Mouse (Mus musculus): ENCODE results near the gene Cldnd2. TPM values are rescaled to one million over a fixed set of nuclear protein-coding genes. Genes with fewer than 3 reads are reported as not detected.

Cldnd2 gene
- polyA plus RNA-seq, 1 experiment from 2014 or later: not detected

- no peaks in the 10 kb centered on the region for H3K4me1 ChIP-seq
- H3K4me3 ChIP-seq: no peak overlapping the region
- no peaks in the 10 kb centered on the region for H3K9me3 ChIP-seq (replicated peaks)
- no peak overlapping the region for H3K27ac ChIP-seq (replicated peaks)
- 79% methylated on average over 8 of the region's 8 CpGs for WGBS
- peaks cover 3% of the 10 kb centered on the region; the same call in 1 of the 2 replicates for H3K36me3 ChIP-seq
- DNase-seq (ENCODE audit: low spot score): no peak
- H3K27me3 ChIP-seq (ENCODE audit: low read depth, poor library complexity, severe bottlenecking): peaks cover 18% of the 10 kb centered on the region
These were observed 41.6 kb downstream of the Cldnd2 start for GRCm38 (mm10) chr7:43482090-43482716.

GRCm38 (mm10) chr7:43483236-43483635 is 42.7 kb downstream of the Cldnd2 start:
- DNase-seq (ENCODE audit: low spot score): no peak
- WGBS: 29% methylated on average over 10 of the region's 10 CpGs

GRCm38 (mm10) chr7:43488646-43489045 is 48.1 kb downstream of the Cldnd2 start:
- Histone ChIP-seq H3K4me3 (peak overlapping the region; percentile 79), H3K27ac (replicated peaks) (0 out of 2 replicates have a peak overlapping the region, but pooled peaks have one; percentile 17), H3K9me3 (replicated peaks) (no peaks in the 10 kb centered on the region), H3K27me3 (ENCODE audit: low read depth, poor library complexity, severe bottlenecking) (peaks cover 14% of the 10 kb centered on the region), H3K4me1 (peaks cover 28% of the 10 kb centered on the region), H3K36me3 (no peaks in the 10 kb centered on the region)
- no peak for DNase-seq (ENCODE audit: low spot score)
- WGBS: 50% methylated on average over 5 of the region's 5 CpGs

More at GRCm38 (mm10) chr7:43483236-43483635, 42.7 kb downstream of the Cldnd2 start:
- Histone ChIP-seq H3K4me3 (no peak overlapping the region), H3K4me1 (peaks cover 2% of the 10 kb centered on the region), H3K27me3 (ENCODE audit: low read depth, poor library complexity, severe bottlenecking) (peaks cover 8% of the 10 kb centered on the region), H3K9me3 (replicated peaks) (no peaks in the 10 kb centered on the region), H3K27ac (replicated peaks) (no peak overlapping the region), H3K36me3 (peaks cover 3% of the 10 kb centered on the region; the same call in 1 of the 2 replicates)

- Histone ChIP-seq H3K4me1 (peaks cover 28% of the 10 kb centered on the region), H3K9me3 (replicated peaks) (no peaks in the 10 kb centered on the region), H3K36me3 (no peaks in the 10 kb centered on the region), H3K27ac (replicated peaks) (peak within 1 kb of the TSS; percentile 93), H3K4me3 (peak within 1 kb of the TSS; percentile 79), H3K27me3 (ENCODE audit: low read depth, poor library complexity, severe bottlenecking) (peaks cover 15% of the 10 kb centered on the region)
- WGBS: 2% methylated on average over 19 of the region's 41 CpGs
- peak; percentile 44 for DNase-seq (ENCODE audit: low spot score)
These were observed 49.1 kb downstream of the Cldnd2 start, which contains the start of gene Iglon5 for GRCm38 (mm10) chr7:43489631-43490125. Gene Iglon5, minus strand, starts transcription at chr7:43490075.

- peaks cover 21% of the 10 kb centered on the region for H3K27me3 ChIP-seq (ENCODE audit: low read depth, poor library complexity, severe bottlenecking)
- no peaks in the 10 kb centered on the region for H3K9me3 ChIP-seq (replicated peaks)
- DNase-seq (ENCODE audit: low spot score): peak; percentile 87
- peaks cover 29% of the 10 kb centered on the region for H3K4me1 ChIP-seq
- H3K36me3 ChIP-seq: no peaks in the 10 kb centered on the region
- H3K4me3 ChIP-seq: peak overlapping the region; percentile 79
- under 1% methylated on average over 13 of the region's 13 CpGs for WGBS
- H3K27ac ChIP-seq (replicated peaks): peak overlapping the region; percentile 93
These were observed 49.6 kb downstream of the Cldnd2 start for GRCm38 (mm10) chr7:43490182-43490584.

GRCm38 (mm10) chr7:43490861-43491260 is 50.3 kb downstream of the Cldnd2 start:
- Histone ChIP-seq H3K27ac (replicated peaks) (peak overlapping the region; percentile 93; the same call in 1 of the 2 replicates), H3K4me3 (peak overlapping the region; percentile 79), H3K9me3 (replicated peaks) (no peaks in the 10 kb centered on the region), H3K4me1 (peaks cover 33% of the 10 kb centered on the region), H3K36me3 (no peaks in the 10 kb centered on the region), H3K27me3 (ENCODE audit: low read depth, poor library complexity, severe bottlenecking) (peaks cover 21% of the 10 kb centered on the region)
- 67% methylated on average over 9 of the region's 9 CpGs for WGBS
- no peak for DNase-seq (ENCODE audit: low spot score)

Small RNA genes within 50 kb of the gene (microRNA-seq; reads per million reads assigned to microRNA genes)
- gene Mir7051: 1.5 reads per million

Other genes starting within 250 kb of the Cldnd2 start
- 10.5 and 11.2 TPM in 2 replicates for gene Zfp715, start 127.5 kb upstream of the Cldnd2 start, polyA plus RNA-seq (2016; fragmentation: Nextera tagmentation; extraction: Ambion mirVana)
- gene Siglecf, start 89.4 kb upstream of the Cldnd2 start, polyA plus RNA-seq (2016; fragmentation: Nextera tagmentation; extraction: Ambion mirVana): 0.09 and 0.29 TPM in 2 replicates
- 0.07 and 0.09 TPM in 2 replicates for gene Siglecg, start 32.6 kb upstream of the Cldnd2 start, polyA plus RNA-seq (2016; fragmentation: Nextera tagmentation; extraction: Ambion mirVana)
- 0.14 and 0.15 TPM in 2 replicates for gene Lim2, start 13.1 kb upstream of the Cldnd2 start, polyA plus RNA-seq (2016; fragmentation: Nextera tagmentation; extraction: Ambion mirVana)
- not detected in 2 replicates for gene Nkg7, start 3.7 kb upstream of the Cldnd2 start, polyA plus RNA-seq (2016; fragmentation: Nextera tagmentation; extraction: Ambion mirVana)
- gene Etfb, start 3.3 kb downstream of the Cldnd2 start, polyA plus RNA-seq (2016; fragmentation: Nextera tagmentation; extraction: Ambion mirVana): 246 and 264 TPM in 2 replicates
- gene Gm45233, start 3.3 kb downstream of the Cldnd2 start, polyA plus RNA-seq (2016; fragmentation: Nextera tagmentation; extraction: Ambion mirVana): not detected in 2 replicates
- gene Vsig10l, start 22.4 kb downstream of the Cldnd2 start, polyA plus RNA-seq (2016; fragmentation: Nextera tagmentation; extraction: Ambion mirVana): 2.2 and 3.6 TPM in 2 replicates
- 0.70 and 2.0 TPM in 2 replicates for gene Iglon5, start 49.3 kb downstream of the Cldnd2 start, polyA plus RNA-seq (2016; fragmentation: Nextera tagmentation; extraction: Ambion mirVana)
- not detected in 2 replicates for gene 4931406B18Rik, start 65.2 kb downstream of the Cldnd2 start, polyA plus RNA-seq (2016; fragmentation: Nextera tagmentation; extraction: Ambion mirVana)
- gene Cd33, start 103.6 kb downstream of the Cldnd2 start, polyA plus RNA-seq (2016; fragmentation: Nextera tagmentation; extraction: Ambion mirVana): 0.83 and 1.0 TPM in 2 replicates
- 4.7 and 5.9 TPM in 2 replicates for gene Zfp658, start 121.5 kb downstream of the Cldnd2 start, polyA plus RNA-seq (2016; fragmentation: Nextera tagmentation; extraction: Ambion mirVana)
- gene Zfp719, start 138.8 kb downstream of the Cldnd2 start, polyA plus RNA-seq (2016; fragmentation: Nextera tagmentation; extraction: Ambion mirVana): 14.6 and 16.6 TPM in 2 replicates
- 0.87 and 1.6 TPM in 2 replicates for gene Zfp819, start 166.4 kb downstream of the Cldnd2 start, polyA plus RNA-seq (2016; fragmentation: Nextera tagmentation; extraction: Ambion mirVana)
- gene Ceacam18, start 193.9 kb downstream of the Cldnd2 start, polyA plus RNA-seq (2016; fragmentation: Nextera tagmentation; extraction: Ambion mirVana): not detected in 2 replicates
- gene Siglece, start 219.4 kb downstream of the Cldnd2 start, polyA plus RNA-seq (2016; fragmentation: Nextera tagmentation; extraction: Ambion mirVana): 0.16 and 0.66 TPM in 2 replicates
- gene Ctu1, start 231.2 kb downstream of the Cldnd2 start, polyA plus RNA-seq (2016; fragmentation: Nextera tagmentation; extraction: Ambion mirVana): 17.4 and 17.5 TPM in 2 replicates
- gene Klk14, start 249.6 kb downstream of the Cldnd2 start, polyA plus RNA-seq (2016; fragmentation: Nextera tagmentation; extraction: Ambion mirVana): not detected in 2 replicates